Mouse (Mus musculus) layer of hippocampus, adult 2 months (tissue): Measurements from ENCODE around the gene Cecr2. TPM values are rescaled to one million over a fixed set of nuclear protein-coding genes. Genes with fewer than 3 reads are reported as not detected.

Experiments
- DNase-seq, 2 experiments: peaks; one replicate each; pipeline ENCODE4 v3.0.0; 2022; ENCODE audit warnings: low spot score in 2 of 2
- H3K27ac ChIP-seq: fragments of 200-600 bp; 2 replicates; pipeline ENCODE4 v1.8.1; 2022
- H3K4me3 ChIP-seq: fragments of 200-600 bp; 2 replicates; pipeline ENCODE4 v1.8.1; 2022; ENCODE audit warnings: mild to moderate bottlenecking
- CTCF ChIP-seq: fragments of 200-600 bp; conservative IDR thresholded peaks from 2 replicates; pipeline ENCODE4 v1.8.1; 2022; ENCODE audit warnings: antibody characterized with exemption, mild to moderate bottlenecking, moderate library complexity
- total RNA-seq, 2 experiments: library from RNA; stranded (reverse); gene quantifications; 2 replicates each; pipeline ENCODE4 v1.2.3; 2021

Gene Cecr2
- total RNA-seq, 2 experiments from 2014 or later: 10.0 to 11.8 TPM

- H3K27ac ChIP-seq: no peak overlapping the region
- TF ChIP-seq CTCF: no peak
These were observed 17.2 kb downstream of the Cecr2 start for GRCm38 (mm10) chr6:120683351-120683750.

GRCm38 (mm10) chr6:120684750-120685149, 18.6 kb downstream of the Cecr2 start:
- no peak for DNase-seq
- H3K27ac ChIP-seq: no peak overlapping the region
- no peak overlapping the region for H3K4me3 ChIP-seq
- TF ChIP-seq CTCF: no peak

More at GRCm38 (mm10) chr6:120683351-120683750, 17.2 kb downstream of the Cecr2 start:
- H3K4me3 ChIP-seq: no peak overlapping the region
- no peak for DNase-seq

- TF ChIP-seq CTCF: no peak
- Histone ChIP-seq H3K27ac (no peak overlapping the region), H3K4me3 (no peak overlapping the region)
- DNase-seq: no peak
These were observed 20.9 kb downstream of the Cecr2 start for GRCm38 (mm10) chr6:120686872-120687650.

DNA sequence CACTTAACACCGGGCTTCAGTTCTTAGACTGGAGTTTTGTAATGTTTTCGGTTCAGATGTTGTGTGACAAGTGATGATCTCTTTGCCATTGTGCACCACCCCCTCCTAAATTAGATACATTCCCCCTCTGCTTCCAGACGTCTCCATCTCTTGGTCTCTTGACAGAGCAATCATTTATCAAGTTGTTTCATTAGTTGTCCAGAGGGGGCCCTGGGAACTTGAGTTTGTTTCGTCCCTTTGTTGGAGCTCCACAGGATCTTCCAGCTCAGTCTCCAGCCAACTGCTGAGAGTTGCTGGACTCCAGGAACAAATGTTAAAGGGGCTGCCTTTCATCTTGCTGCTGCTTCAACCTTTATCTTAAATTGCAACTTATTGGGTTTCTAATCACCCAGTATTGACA, 34.1 kb downstream of the Cecr2 start:
- Histone ChIP-seq H3K4me3 (no peak overlapping the region), H3K27ac (no peak overlapping the region)
- DNase-seq: no peak
- peak; percentile 17; the same call in 1 of the 2 replicates for TF ChIP-seq CTCF

DNA sequence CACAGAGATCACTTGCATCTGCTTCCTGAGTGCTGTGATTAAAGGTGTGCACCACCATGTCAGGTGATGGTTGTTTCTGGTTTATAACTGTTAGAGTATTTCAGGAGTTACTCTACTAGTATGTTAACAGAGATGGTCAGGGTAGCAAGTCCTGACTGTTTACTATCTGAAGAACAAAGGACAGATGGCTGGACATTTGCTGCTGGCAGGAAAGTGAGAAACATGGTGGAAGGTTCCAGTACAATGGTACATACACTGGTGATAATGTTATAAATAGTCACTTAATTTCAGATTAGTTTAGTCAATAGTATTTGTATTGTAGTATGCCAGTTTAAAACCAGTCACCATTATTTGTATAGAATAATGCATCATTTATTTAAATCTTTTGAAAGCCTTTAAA, 38.2 kb downstream of the Cecr2 start:
- no peak for DNase-seq
- Histone ChIP-seq H3K27ac (no peak overlapping the region), H3K4me3 (no peak overlapping the region)
- no peak for TF ChIP-seq CTCF

- H3K4me3 ChIP-seq: no peak overlapping the region
- no peak for DNase-seq
- H3K27ac ChIP-seq: no peak overlapping the region
- no peak for TF ChIP-seq CTCF
These were observed 42.6 kb downstream of the Cecr2 start for GRCm38 (mm10) chr6:120708759-120709158.

- no peak for TF ChIP-seq CTCF
- H3K4me3 ChIP-seq: no peak overlapping the region
- DNase-seq: no peak
- H3K27ac ChIP-seq: peak overlapping the region; percentile 72; the same call in 1 of the 2 replicates
These were observed 48.6 kb downstream of the Cecr2 start for GRCm38 (mm10) chr6:120714806-120715205.

- TF ChIP-seq CTCF: peak; percentile 57
- DNase-seq: no peak
- peak overlapping the region; percentile 72; the same call in 1 of the 2 replicates for H3K27ac ChIP-seq
- no peak overlapping the region for H3K4me3 ChIP-seq
These were observed 49.1 kb downstream of the Cecr2 start for GRCm38 (mm10) chr6:120715227-120715626.

DNA sequence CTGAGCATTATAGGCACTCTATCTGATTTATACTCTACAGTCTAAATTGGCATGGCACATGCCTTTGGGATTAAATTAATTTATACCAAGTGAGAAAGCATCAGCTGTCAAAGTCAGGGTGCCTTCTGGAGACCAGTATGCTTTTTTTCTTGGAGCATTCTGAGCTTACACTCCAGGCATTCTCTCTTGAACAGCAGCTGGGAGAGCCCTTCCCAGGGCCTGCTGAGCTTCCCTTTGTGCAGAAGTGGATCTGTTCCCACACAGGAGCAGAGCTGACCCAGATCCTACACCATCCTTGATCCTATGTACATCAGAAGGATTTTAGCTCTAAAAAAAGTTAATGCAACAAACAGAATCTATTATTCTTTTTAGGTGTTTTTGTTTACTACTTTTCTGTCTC, 49.7 kb downstream of the Cecr2 start:
- Histone ChIP-seq H3K4me3 (no peak overlapping the region), H3K27ac (peak overlapping the region; percentile 72)
- no peak for TF ChIP-seq CTCF
- peak; percentile 23 to 35 for DNase-seq

DNA sequence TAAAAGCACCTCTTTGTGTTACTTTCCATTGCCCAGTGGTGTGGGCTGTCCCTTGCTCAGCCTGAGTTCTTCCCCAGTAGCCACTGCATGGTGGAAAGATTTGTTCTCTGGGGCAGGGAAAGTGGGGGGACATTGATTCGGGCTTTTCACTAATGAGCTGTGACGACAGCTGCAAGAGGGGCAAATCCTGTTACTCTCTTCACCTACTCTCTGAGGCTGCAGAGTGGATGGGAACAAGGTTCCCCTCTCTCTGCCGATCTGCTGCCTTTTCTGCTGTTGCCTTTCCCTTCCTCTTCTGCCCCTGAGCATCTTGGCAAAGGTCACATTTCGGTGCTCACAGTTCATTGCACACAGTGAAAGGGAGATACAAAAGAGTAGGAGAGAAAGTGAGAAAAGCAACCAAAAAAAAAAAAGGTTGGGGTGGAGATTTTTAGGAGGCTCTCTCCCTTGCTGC, 50.4 kb downstream of the Cecr2 start:
- Histone ChIP-seq H3K4me3 (no peak overlapping the region), H3K27ac (peak overlapping the region; percentile 72)
- DNase-seq: no peak
- TF ChIP-seq CTCF: no peak

DNA sequence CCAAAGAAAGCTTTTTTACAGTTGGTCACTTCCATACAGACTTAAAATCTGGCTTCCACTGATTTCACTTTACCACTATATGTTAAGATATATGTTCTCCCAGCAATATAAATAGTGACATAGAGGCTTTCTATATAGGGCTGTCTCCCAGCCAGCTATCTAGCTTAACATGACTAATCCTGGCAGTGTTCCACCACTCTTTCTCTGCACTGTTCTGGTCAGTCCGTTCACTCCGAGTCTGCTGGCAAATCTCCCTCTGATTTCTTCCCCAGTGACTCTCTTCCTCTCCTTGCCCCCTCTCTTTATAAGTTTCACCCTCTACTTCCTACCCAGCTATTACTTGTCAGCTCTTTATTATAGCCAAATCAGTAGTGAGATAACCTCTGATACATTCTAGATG, 59.8 kb downstream of the Cecr2 start:
- H3K4me3 ChIP-seq: no peak overlapping the region
- H3K27ac ChIP-seq: no peak overlapping the region
- DNase-seq: no peak
- TF ChIP-seq CTCF: no peak

DNA sequence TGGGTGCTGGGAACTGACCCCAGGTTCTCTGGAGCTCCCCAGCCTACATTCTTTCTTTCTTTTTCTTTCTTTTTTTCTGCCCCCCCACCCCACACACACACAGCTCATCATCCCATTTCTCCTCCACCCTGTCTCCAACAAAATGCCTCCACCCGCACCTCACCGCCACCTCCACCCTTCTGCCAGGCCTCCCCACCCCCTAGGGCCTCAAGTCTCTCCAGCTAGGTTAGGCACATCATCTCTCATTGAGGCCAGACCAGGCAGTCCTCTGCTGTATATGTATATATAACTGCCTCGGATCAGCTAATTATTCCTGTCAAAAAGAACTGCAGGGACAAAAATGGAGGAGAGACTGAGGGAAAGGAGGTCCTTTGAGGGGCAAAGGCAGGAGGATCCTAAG, 69.8 kb downstream of the Cecr2 start:
- H3K4me3 ChIP-seq: no peak overlapping the region
- no peak overlapping the region for H3K27ac ChIP-seq
- no peak for TF ChIP-seq CTCF
- DNase-seq: no peak

- no peak overlapping the region for H3K27ac ChIP-seq
- peak; percentile 94 for TF ChIP-seq CTCF
- no peak overlapping the region for H3K4me3 ChIP-seq
- DNase-seq: peak; percentile 50 to 53
These were observed 70.4 kb downstream of the Cecr2 start for GRCm38 (mm10) chr6:120736566-120736965.

- no peak overlapping the region for H3K27ac ChIP-seq
- H3K4me3 ChIP-seq: no peak overlapping the region
- TF ChIP-seq CTCF: no peak
- DNase-seq: no peak
These were observed 77.0 kb downstream of the Cecr2 start for GRCm38 (mm10) chr6:120743130-120743529.

DNA sequence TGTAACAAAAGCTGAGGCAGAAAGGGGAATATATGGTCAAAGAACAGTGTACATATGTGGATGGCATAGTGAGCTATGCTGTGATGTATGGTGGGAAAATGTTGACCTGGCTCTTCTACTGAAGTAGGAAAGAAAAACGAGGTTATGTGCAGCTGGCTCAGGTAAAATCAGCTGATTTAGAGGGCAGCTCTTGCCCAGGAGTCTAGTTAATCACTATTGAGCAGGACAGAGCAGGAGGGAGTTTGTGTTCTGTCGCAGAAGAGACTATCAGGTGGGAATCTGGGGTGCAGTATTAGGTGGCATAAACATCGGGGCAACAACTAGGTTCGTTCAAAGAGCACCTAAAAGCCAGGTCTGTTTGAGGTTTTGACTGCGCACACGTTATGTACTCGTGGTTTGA, 78.1 kb downstream of the Cecr2 start:
- no peak for DNase-seq
- Histone ChIP-seq H3K4me3 (no peak overlapping the region), H3K27ac (no peak overlapping the region)
- no peak for TF ChIP-seq CTCF
